Mouse (Mus musculus) neural tube, embryonic 12.5 days (tissue): ENCODE measurements at regions not wholly inside any gene's neighbourhood (a gene's known extent, or its start where the extent isn't known, plus 50 kb on each side); places are given as distances from the start of the nearest gene placed in this dataset.

Source experiments
- ATAC-seq: fragments of 200-750 bp; cut with Nextera tagmentation; 2 replicates; pipeline ENCODE4 v1.8.0; 2017; ENCODE audit warnings: low read depth, mild to moderate bottlenecking, moderate TSS enrichment, moderate library complexity; ENCODE audit not compliant: low FRiP score
- H3K27ac ChIP-seq: fragments of 300-500 bp; sonication (generic); 2 replicates; pipeline ENCODE4 v1.5.1; 2016
- H3K27me3 ChIP-seq: fragments of 300-500 bp; sonication (generic); replicated peaks from 2 replicates; pipeline ENCODE4 v1.6.1; 2016; ENCODE audit warnings: mild to moderate bottlenecking
- H3K36me3 ChIP-seq: fragments of 300-500 bp; sonication (generic); 2 replicates; pipeline ENCODE4 v1.6.1; 2016; ENCODE audit warnings: mild to moderate bottlenecking
- H3K4me1 ChIP-seq: fragments of 300-500 bp; sonication (generic); 2 replicates; pipeline ENCODE4 v1.6.1; 2016
- H3K4me2 ChIP-seq: fragments of 300-500 bp; sonication (generic); replicated peaks from 2 replicates; pipeline ENCODE4 v1.6.1; 2016; ENCODE audit warnings: mild to moderate bottlenecking
- H3K4me3 ChIP-seq: fragments of 300-500 bp; sonication (generic); 2 replicates; pipeline ENCODE4 v1.5.1; 2016
- H3K9ac ChIP-seq: fragments of 300-500 bp; sonication (generic); 2 replicates; pipeline ENCODE4 v1.6.1; 2016; ENCODE audit warnings: mild to moderate bottlenecking
- H3K9me3 ChIP-seq: fragments of 300-500 bp; sonication (generic); 2 replicates; pipeline ENCODE4 v1.6.1; 2016; ENCODE audit warnings: mild to moderate bottlenecking
- WGBS: fragments of 180-500 bp; shearing (Covaris S2); methylation state at CpG from one replicate; pipeline ENCODE4 v1.1.7; 2016; 5-methylcytosine and 5-hydroxymethylcytosine counted together

- ATAC-seq: no peak
- no peaks in the 10 kb centered on the region for H3K4me1 ChIP-seq
- H3K9me3 ChIP-seq: no peaks in the 10 kb centered on the region
- 80% methylated on average over 1 of the region's 1 CpGs for WGBS
- no peak overlapping the region for H3K4me3 ChIP-seq
- H3K27ac ChIP-seq: no peak overlapping the region
- no peak overlapping the region for H3K9ac ChIP-seq
- H3K36me3 ChIP-seq: no peaks in the 10 kb centered on the region
- no peak overlapping the region for H3K4me2 ChIP-seq
- no peaks in the 10 kb centered on the region for H3K27me3 ChIP-seq
Measured at GRCm38 (mm10) chr14:71359581-71359980, 759.9 kb upstream of the Fam160b2 start.

GRCm38 (mm10) chr14:71338219-71338618, 738.6 kb upstream of the Fam160b2 start:
- H3K9me3 ChIP-seq: no peaks in the 10 kb centered on the region
- 75% methylated on average over 5 of the region's 5 CpGs for WGBS
- H3K36me3 ChIP-seq: no peaks in the 10 kb centered on the region
- no peak for ATAC-seq
- no peaks in the 10 kb centered on the region for H3K27me3 ChIP-seq
- H3K4me2 ChIP-seq: no peak overlapping the region
- no peak overlapping the region for H3K4me3 ChIP-seq
- H3K27ac ChIP-seq: no peak overlapping the region
- H3K4me1 ChIP-seq: no peaks in the 10 kb centered on the region
- H3K9ac ChIP-seq: no peak overlapping the region

- 92% methylated on average over 3 of the region's 3 CpGs for WGBS
- no peak overlapping the region for H3K4me2 ChIP-seq
- no peak overlapping the region for H3K9ac ChIP-seq
- no peak overlapping the region for H3K4me3 ChIP-seq
- H3K27me3 ChIP-seq: no peaks in the 10 kb centered on the region
- no peaks in the 10 kb centered on the region for H3K9me3 ChIP-seq
- H3K27ac ChIP-seq: no peak overlapping the region
- no peak for ATAC-seq
- no peaks in the 10 kb centered on the region for H3K4me1 ChIP-seq
- no peaks in the 10 kb centered on the region for H3K36me3 ChIP-seq
Measured at GRCm38 (mm10) chr14:71336906-71337305, 737.3 kb upstream of the Fam160b2 start.

- no peak for ATAC-seq
Measured at GRCm38 (mm10) chr14:71334022-71334421, 734.4 kb upstream of the Fam160b2 start.

GRCm38 (mm10) chr14:71329862-71330630, 730.4 kb upstream of the Fam160b2 start:
- Histone ChIP-seq H3K36me3 (no peaks in the 10 kb centered on the region), H3K9me3 (no peaks in the 10 kb centered on the region), H3K9ac (no peak overlapping the region), H3K4me3 (no peak overlapping the region), H3K4me2 (no peak overlapping the region), H3K4me1 (no peaks in the 10 kb centered on the region), H3K27ac (no peak overlapping the region), H3K27me3 (no peaks in the 10 kb centered on the region)
- 48% methylated on average over 5 of the region's 5 CpGs for WGBS
- no peak for ATAC-seq

More at GRCm38 (mm10) chr14:71334022-71334421, 734.4 kb upstream of the Fam160b2 start:
- H3K4me2 ChIP-seq: no peak overlapping the region
- H3K36me3 ChIP-seq: no peaks in the 10 kb centered on the region
- H3K9ac ChIP-seq: no peak overlapping the region
- H3K9me3 ChIP-seq: no peaks in the 10 kb centered on the region
- H3K4me3 ChIP-seq: no peak overlapping the region
- H3K27me3 ChIP-seq: no peaks in the 10 kb centered on the region
- no peaks in the 10 kb centered on the region for H3K4me1 ChIP-seq
- 89% methylated on average over 1 of the region's 1 CpGs for WGBS
- H3K27ac ChIP-seq: no peak overlapping the region

- no peak overlapping the region for H3K4me2 ChIP-seq
- no peak overlapping the region for H3K27ac ChIP-seq
- no peak overlapping the region for H3K4me3 ChIP-seq
- H3K36me3 ChIP-seq: no peaks in the 10 kb centered on the region
- ATAC-seq: no peak
- no peaks in the 10 kb centered on the region for H3K4me1 ChIP-seq
- H3K9me3 ChIP-seq: no peaks in the 10 kb centered on the region
- H3K27me3 ChIP-seq: no peaks in the 10 kb centered on the region
- no peak overlapping the region for H3K9ac ChIP-seq
Measured at GRCm38 (mm10) chr14:71327621-71328020, 728.0 kb upstream of the Fam160b2 start.

- Histone ChIP-seq H3K9ac (no peak overlapping the region), H3K36me3 (no peaks in the 10 kb centered on the region)
Measured at GRCm38 (mm10) chr14:71326521-71327105, 727.0 kb upstream of the Fam160b2 start.

GRCm38 (mm10) chr14:71315228-71315627, 715.6 kb upstream of the Fam160b2 start:
- ATAC-seq: no peak
- Histone ChIP-seq H3K27ac (no peak overlapping the region), H3K9me3 (no peaks in the 10 kb centered on the region), H3K9ac (no peak overlapping the region), H3K36me3 (no peaks in the 10 kb centered on the region), H3K4me2 (no peak overlapping the region), H3K4me1 (no peaks in the 10 kb centered on the region), H3K4me3 (no peak overlapping the region), H3K27me3 (no peaks in the 10 kb centered on the region)
- 68% methylated on average over 3 of the region's 3 CpGs for WGBS

More at GRCm38 (mm10) chr14:71326521-71327105, 727.0 kb upstream of the Fam160b2 start:
- no peak overlapping the region for H3K4me3 ChIP-seq
- H3K9me3 ChIP-seq: no peaks in the 10 kb centered on the region
- H3K4me1 ChIP-seq: no peaks in the 10 kb centered on the region
- WGBS: 90% methylated on average over 2 of the region's 2 CpGs
- H3K27ac ChIP-seq: no peak overlapping the region
- H3K4me2 ChIP-seq: no peak overlapping the region
- no peaks in the 10 kb centered on the region for H3K27me3 ChIP-seq
- no peak for ATAC-seq

- Histone ChIP-seq H3K4me2 (no peak overlapping the region), H3K9me3 (no peaks in the 10 kb centered on the region), H3K27ac (no peak overlapping the region), H3K4me3 (no peak overlapping the region), H3K4me1 (no peaks in the 10 kb centered on the region), H3K27me3 (no peaks in the 10 kb centered on the region), H3K36me3 (no peaks in the 10 kb centered on the region), H3K9ac (no peak overlapping the region)
- 76% methylated on average over 6 of the region's 6 CpGs for WGBS
- no peak for ATAC-seq
Measured at GRCm38 (mm10) chr14:71299755-71300154, 700.1 kb upstream of the Fam160b2 start.

GRCm38 (mm10) chr14:71281568-71281967, 681.9 kb upstream of the Fam160b2 start:
- 67% methylated on average over 14 of the region's 14 CpGs for WGBS
- no peaks in the 10 kb centered on the region for H3K9me3 ChIP-seq
- no peak overlapping the region for H3K4me3 ChIP-seq
- H3K4me2 ChIP-seq: no peak overlapping the region
- H3K36me3 ChIP-seq: no peaks in the 10 kb centered on the region
- ATAC-seq: no peak
- no peak overlapping the region for H3K27ac ChIP-seq
- no peaks in the 10 kb centered on the region for H3K27me3 ChIP-seq
- H3K4me1 ChIP-seq: no peaks in the 10 kb centered on the region
- H3K9ac ChIP-seq: no peak overlapping the region

- Histone ChIP-seq H3K4me1 (no peaks in the 10 kb centered on the region), H3K4me2 (no peak overlapping the region), H3K4me3 (no peak overlapping the region), H3K27ac (no peak overlapping the region), H3K9me3 (no peaks in the 10 kb centered on the region), H3K9ac (no peak overlapping the region), H3K27me3 (no peaks in the 10 kb centered on the region), H3K36me3 (no peaks in the 10 kb centered on the region)
- WGBS: 80% methylated on average over 12 of the region's 12 CpGs
- ATAC-seq: no peak
Measured at GRCm38 (mm10) chr14:71276309-71276791, 676.7 kb upstream of the Fam160b2 start.

- H3K9me3 ChIP-seq: no peaks in the 10 kb centered on the region
- no peak overlapping the region for H3K4me2 ChIP-seq
- no peak overlapping the region for H3K27ac ChIP-seq
- H3K27me3 ChIP-seq: no peaks in the 10 kb centered on the region
- no peak overlapping the region for H3K4me3 ChIP-seq
- H3K4me1 ChIP-seq: no peaks in the 10 kb centered on the region
- H3K36me3 ChIP-seq: no peaks in the 10 kb centered on the region
- WGBS: 98% methylated on average over 2 of the region's 2 CpGs
- no peak for ATAC-seq
- no peak overlapping the region for H3K9ac ChIP-seq
Measured at GRCm38 (mm10) chr14:71272470-71272869, 672.8 kb upstream of the Fam160b2 start.

GRCm38 (mm10) chr14:71257650-71258049, 658.0 kb upstream of the Fam160b2 start:
- H3K4me2 ChIP-seq: no peak overlapping the region
- H3K4me3 ChIP-seq: no peak overlapping the region
- WGBS: 92% methylated on average over 4 of the region's 4 CpGs
- no peaks in the 10 kb centered on the region for H3K4me1 ChIP-seq
- H3K27me3 ChIP-seq: no peaks in the 10 kb centered on the region
- H3K27ac ChIP-seq: no peak overlapping the region
- no peaks in the 10 kb centered on the region for H3K9me3 ChIP-seq
- ATAC-seq: no peak
- H3K9ac ChIP-seq: no peak overlapping the region
- H3K36me3 ChIP-seq: no peaks in the 10 kb centered on the region
